Mouse (Mus musculus): Measurements from ENCODE around the gene Eif3f. TPM values are rescaled to one million over a fixed set of nuclear protein-coding genes. Genes with fewer than 3 reads are reported as not detected.

Eif3f gene
- polyA plus RNA-seq, 1 experiment from 2014 or later, result 78.4 TPM

GRCm38 (mm10) chr7:108944002-108944401 lies 9.8 kb downstream of the Eif3f start:
- peak; percentile 74 for ATAC-seq (ENCODE audit: low FRiP score)
- Histone ChIP-seq H3K27ac (no peak overlapping the region), H3K4me2 (no peak overlapping the region), H3K9ac (no peak overlapping the region), H3K4me3 (no peak overlapping the region), H3K27me3 (0 out of 2 replicates have a peak, but pooled peaks cover 3% of the 10 kb centered on the region), H3K9me3 (no peaks in the 10 kb centered on the region), H3K36me3 (peaks cover 63% of the 10 kb centered on the region), H3K4me1 (replicated peaks) (no peaks in the 10 kb centered on the region)
- 5% methylated on average over 2 of the region's 2 CpGs for WGBS

GRCm38 (mm10) chr7:108948611-108949010 lies 14.4 kb downstream of the Eif3f start:
- no peaks in the 10 kb centered on the region for H3K9me3 ChIP-seq
- peaks cover 42% of the 10 kb centered on the region for H3K27me3 ChIP-seq
- no peak for ATAC-seq (ENCODE audit: low FRiP score)
- no peak overlapping the region for H3K27ac ChIP-seq
- peaks cover 20% of the 10 kb centered on the region for H3K36me3 ChIP-seq
- no peak overlapping the region for H3K4me2 ChIP-seq
- no peak overlapping the region for H3K9ac ChIP-seq
- H3K4me3 ChIP-seq, result no peak overlapping the region
- H3K4me1 ChIP-seq (replicated peaks), result peaks cover 24% of the 10 kb centered on the region

DNA sequence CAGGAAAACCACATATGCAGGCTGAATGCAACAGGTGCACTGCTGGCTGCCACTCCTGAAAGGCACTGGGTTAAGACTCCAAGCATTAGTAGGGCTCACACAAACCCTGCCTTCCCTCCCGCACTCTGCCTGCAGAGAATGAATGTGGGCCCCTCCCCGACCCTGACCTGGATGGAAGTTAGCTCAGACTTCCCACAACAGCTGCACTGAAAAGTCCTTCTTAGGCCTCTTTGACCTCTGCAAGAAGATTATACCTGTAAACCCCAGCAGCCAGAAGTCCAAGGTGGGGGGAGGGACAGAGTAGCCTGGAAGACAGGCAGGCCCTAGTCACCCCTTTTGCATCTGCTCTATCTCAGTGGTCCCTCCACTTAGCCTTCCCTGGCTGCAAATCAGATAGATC lies 15.1 kb downstream of the Eif3f start:
- Histone ChIP-seq H3K4me2 (no peak overlapping the region), H3K27me3 (peaks cover 42% of the 10 kb centered on the region), H3K4me1 (replicated peaks) (peaks cover 24% of the 10 kb centered on the region), H3K36me3 (peaks cover 18% of the 10 kb centered on the region), H3K27ac (no peak overlapping the region), H3K9me3 (no peaks in the 10 kb centered on the region), H3K4me3 (no peak overlapping the region), H3K9ac (no peak overlapping the region)
- 37% methylated on average over 2 of the region's 2 CpGs for WGBS
- ATAC-seq (ENCODE audit: low FRiP score), result no peak

DNA sequence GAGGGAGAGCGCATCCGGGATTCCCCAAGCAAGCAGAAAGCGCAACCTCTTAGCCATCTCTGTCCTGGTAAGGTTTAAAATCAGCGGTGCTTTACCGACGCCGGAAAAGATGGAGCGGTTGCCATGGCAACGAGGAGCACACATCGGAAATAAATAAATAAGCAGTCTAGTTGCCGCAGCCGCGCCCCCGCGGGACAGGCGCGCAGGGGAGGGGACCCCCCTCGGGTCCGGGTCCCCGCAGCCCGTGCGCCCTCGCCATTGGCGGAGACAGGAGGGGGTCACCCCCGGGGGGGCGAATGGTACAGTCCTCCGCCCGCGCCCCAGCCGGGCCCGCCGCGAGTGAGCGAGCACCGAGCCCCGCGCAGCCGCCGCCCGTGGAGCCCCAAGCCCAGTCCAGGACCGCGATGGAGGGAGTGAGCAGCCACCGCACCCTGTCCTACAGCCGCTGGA lies 16.1 kb downstream of the Eif3f start, which contains the start of gene Tub:
TSS of gene Tub (plus strand) at position 27 of the 450 bp plus-strand sequence.
- H3K9ac ChIP-seq, result peak within 1 kb of the TSS; percentile 79
- H3K27me3 ChIP-seq, result peaks cover 42% of the 10 kb centered on the region
- peaks cover 24% of the 10 kb centered on the region for H3K4me1 ChIP-seq (replicated peaks)
- peak; percentile 89 for ATAC-seq (ENCODE audit: low FRiP score)
- H3K4me2 ChIP-seq, result peak within 1 kb of the TSS; percentile 87
- H3K27ac ChIP-seq, result peak within 1 kb of the TSS; percentile 76
- H3K4me3 ChIP-seq, result peak within 1 kb of the TSS; percentile 71
- peaks cover 10% of the 10 kb centered on the region for H3K36me3 ChIP-seq
- no peaks in the 10 kb centered on the region for H3K9me3 ChIP-seq
- WGBS, result under 1% methylated on average over 34 of the region's 44 CpGs

DNA sequence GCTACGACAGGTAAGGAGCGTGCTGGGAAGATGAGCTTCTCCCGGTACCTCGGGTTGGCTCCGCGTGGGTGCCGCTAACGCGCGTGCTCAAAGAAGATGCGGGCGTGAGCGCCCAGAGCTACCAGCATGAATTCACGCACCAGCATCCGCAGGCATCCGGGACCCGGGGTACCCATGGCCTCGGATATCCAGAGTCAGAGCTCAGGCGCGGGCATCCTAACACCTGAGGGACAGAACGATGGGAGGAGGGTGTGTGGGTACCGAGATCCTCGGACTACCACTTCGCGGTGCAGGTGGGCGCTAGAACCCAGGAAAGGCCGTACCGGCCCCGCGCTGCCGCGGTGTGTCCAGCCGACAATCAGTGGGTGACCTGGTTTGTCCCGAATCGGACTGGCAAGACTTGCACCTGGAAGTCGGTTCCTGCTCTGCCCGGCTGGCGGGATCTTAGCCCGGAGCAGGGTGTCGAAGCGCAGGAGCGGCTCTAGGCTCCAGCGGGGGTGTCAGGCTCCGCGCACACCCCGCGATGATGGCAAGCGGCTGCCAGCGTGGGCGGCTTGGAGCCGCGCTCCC lies 16.6 kb downstream of the Eif3f start:
- Histone ChIP-seq H3K9me3 (no peaks in the 10 kb centered on the region), H3K9ac (peak overlapping the region; percentile 79), H3K4me3 (peak overlapping the region; percentile 71), H3K27me3 (peaks cover 42% of the 10 kb centered on the region), H3K4me1 (replicated peaks) (peaks cover 24% of the 10 kb centered on the region), H3K4me2 (peak overlapping the region; percentile 87), H3K36me3 (peaks cover 5% of the 10 kb centered on the region), H3K27ac (peak overlapping the region; percentile 76)
- under 1% methylated on average over 52 of the region's 52 CpGs for WGBS
- peak; percentile 78 for ATAC-seq (ENCODE audit: low FRiP score)

DNA sequence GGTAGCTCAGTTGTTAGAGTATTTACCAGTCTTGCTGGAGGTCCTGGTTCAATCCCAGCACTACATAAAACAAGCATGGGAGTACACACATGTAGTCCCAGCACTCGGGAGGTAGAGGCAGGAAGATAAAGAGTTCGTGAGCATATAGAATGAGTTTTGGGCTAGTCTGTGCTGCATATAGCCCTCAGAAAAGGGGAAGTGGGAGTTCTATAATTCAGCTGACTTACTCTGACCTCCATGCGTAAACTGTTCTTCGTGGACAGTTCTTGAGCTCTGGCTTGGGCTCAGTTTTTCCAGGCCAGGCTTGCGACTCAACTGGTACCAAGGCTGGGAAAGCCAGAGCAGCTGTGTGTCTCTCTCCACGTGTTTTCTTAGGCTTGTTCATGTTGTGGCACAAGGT lies 18.6 kb downstream of the Eif3f start:
- Histone ChIP-seq H3K9ac (no peak overlapping the region), H3K9me3 (no peaks in the 10 kb centered on the region), H3K4me2 (no peak overlapping the region), H3K4me1 (replicated peaks) (peaks cover 24% of the 10 kb centered on the region), H3K27me3 (peaks cover 42% of the 10 kb centered on the region), H3K27ac (no peak overlapping the region), H3K4me3 (no peak overlapping the region), H3K36me3 (no peaks in the 10 kb centered on the region)
- no peak for ATAC-seq (ENCODE audit: low FRiP score)
- WGBS, result 87% methylated on average over 6 of the region's 6 CpGs

- Histone ChIP-seq H3K4me2 (no peak overlapping the region), H3K27ac (no peak overlapping the region), H3K4me3 (no peak overlapping the region), H3K4me1 (replicated peaks) (peaks cover 24% of the 10 kb centered on the region), H3K9ac (no peak overlapping the region), H3K36me3 (no peaks in the 10 kb centered on the region), H3K27me3 (peaks cover 37% of the 10 kb centered on the region), H3K9me3 (no peaks in the 10 kb centered on the region)
- 60% methylated on average over 4 of the region's 4 CpGs for WGBS
- no peak for ATAC-seq (ENCODE audit: low FRiP score)
Measured at GRCm38 (mm10) chr7:108954185-108954584, 20.0 kb downstream of the Eif3f start.

DNA sequence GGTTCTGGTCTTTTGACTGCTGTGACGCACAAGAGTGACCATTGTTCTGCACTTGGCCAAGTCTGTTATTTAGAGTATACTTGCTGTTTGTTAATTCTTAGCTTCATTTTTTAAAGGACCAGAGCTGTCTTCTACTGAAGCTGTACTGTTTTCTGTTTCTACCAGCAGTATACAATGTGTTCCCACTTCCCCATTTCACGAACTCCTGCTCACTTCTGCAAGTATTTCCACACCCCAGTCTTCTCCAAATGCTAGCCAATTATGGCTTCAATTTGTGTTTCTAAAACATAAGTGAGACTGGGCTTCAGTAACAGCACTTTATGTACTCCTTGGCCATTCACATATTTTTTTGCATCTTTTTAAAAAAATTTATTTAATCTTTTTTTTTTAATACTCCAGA lies 23.5 kb downstream of the Eif3f start:
- H3K4me2 ChIP-seq, result no peak overlapping the region
- H3K27me3 ChIP-seq, result peaks cover 7% of the 10 kb centered on the region
- H3K4me3 ChIP-seq, result no peak overlapping the region
- no peak overlapping the region for H3K27ac ChIP-seq
- no peak for ATAC-seq (ENCODE audit: low FRiP score)
- WGBS, result 83% methylated on average over 2 of the region's 2 CpGs
- no peak overlapping the region for H3K9ac ChIP-seq
- H3K4me1 ChIP-seq (replicated peaks), result no peaks in the 10 kb centered on the region
- no peaks in the 10 kb centered on the region for H3K36me3 ChIP-seq
- no peaks in the 10 kb centered on the region for H3K9me3 ChIP-seq

DNA sequence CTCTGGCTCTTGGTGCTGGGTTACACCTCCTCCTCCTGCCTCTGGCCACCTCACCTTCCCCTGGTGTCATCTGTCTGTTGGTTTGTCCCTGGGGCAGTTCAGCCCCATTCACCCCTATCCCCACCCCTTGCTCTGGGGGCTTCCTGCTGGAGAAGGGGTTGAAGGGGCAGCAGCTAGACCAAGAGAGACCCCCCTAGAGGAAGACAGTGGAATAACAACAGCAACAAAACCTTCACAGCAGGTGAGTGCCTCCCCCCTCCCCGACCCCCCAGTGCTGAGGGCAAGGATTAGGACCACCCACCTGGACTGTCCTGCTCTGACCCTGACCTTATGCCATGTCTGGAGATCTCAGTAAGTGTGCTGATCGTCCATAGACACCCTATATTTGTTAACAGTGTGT lies 31.8 kb downstream of the Eif3f start:
- Histone ChIP-seq H3K4me2 (no peak overlapping the region), H3K9ac (no peak overlapping the region), H3K9me3 (no peaks in the 10 kb centered on the region), H3K27me3 (peaks cover 17% of the 10 kb centered on the region), H3K4me1 (replicated peaks) (peaks cover 22% of the 10 kb centered on the region), H3K36me3 (no peaks in the 10 kb centered on the region), H3K27ac (no peak overlapping the region), H3K4me3 (no peak overlapping the region)
- no peak for ATAC-seq (ENCODE audit: low FRiP score)
- 41% methylated on average over 2 of the region's 2 CpGs for WGBS

- Histone ChIP-seq H3K36me3 (no peaks in the 10 kb centered on the region), H3K27ac (no peak overlapping the region), H3K4me1 (replicated peaks) (peaks cover 27% of the 10 kb centered on the region), H3K4me2 (no peak overlapping the region), H3K27me3 (peaks cover 19% of the 10 kb centered on the region), H3K4me3 (no peak overlapping the region), H3K9ac (peak overlapping the region; percentile 44; the same call in 1 of the 2 replicates), H3K9me3 (no peaks in the 10 kb centered on the region)
- ATAC-seq (ENCODE audit: low FRiP score), result peak; percentile 70
- WGBS, result 30% methylated on average over 7 of the region's 7 CpGs
Measured at GRCm38 (mm10) chr7:108966742-108967362, 32.6 kb downstream of the Eif3f start.

DNA sequence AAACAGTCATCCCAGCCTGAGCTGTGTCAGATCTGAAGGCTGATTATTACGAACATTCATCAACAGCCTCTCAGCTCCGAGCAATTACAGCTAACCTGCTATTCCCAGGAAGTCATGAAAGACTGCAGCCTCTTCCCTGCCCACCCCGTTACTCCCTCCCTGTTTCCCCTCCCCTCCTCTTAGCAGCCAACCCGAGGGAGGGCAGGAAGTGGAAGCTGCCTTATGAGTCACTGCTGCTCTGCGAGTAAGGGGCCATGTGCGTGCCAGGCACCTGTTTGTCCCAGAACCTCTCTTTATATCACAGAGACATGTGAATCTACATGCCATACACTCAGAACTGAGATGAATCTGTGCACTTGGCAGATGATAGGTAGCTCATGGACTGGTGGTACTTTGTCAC lies 34.0 kb downstream of the Eif3f start:
- H3K27me3 ChIP-seq, result peaks cover 19% of the 10 kb centered on the region
- no peak overlapping the region for H3K4me2 ChIP-seq
- no peak overlapping the region for H3K27ac ChIP-seq
- no peaks in the 10 kb centered on the region for H3K9me3 ChIP-seq
- no peaks in the 10 kb centered on the region for H3K36me3 ChIP-seq
- WGBS, result 43% methylated on average over 6 of the region's 6 CpGs
- ATAC-seq (ENCODE audit: low FRiP score), result no peak
- no peak overlapping the region for H3K4me3 ChIP-seq
- H3K4me1 ChIP-seq (replicated peaks), result peaks cover 37% of the 10 kb centered on the region
- no peak overlapping the region for H3K9ac ChIP-seq

DNA sequence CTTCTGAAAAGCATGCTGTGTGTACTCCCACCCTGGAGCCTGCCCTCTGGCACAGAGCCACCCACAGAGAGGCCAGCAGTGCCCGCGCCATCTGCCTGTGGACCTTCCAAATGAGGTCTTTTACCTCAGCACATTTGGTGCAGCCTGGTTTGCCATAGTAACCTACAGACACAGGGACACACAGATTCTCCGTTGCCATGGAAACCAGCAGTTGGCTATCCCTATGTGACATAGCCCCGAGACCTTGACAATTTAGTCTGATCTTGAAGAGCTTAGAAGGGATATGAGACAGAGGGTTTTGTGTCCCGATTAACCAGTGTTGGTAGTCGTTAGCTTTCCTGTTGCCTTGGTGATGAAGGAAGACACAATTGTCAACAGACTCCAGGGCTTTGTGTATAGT lies 38.1 kb downstream of the Eif3f start:
- H3K9ac ChIP-seq, result no peak overlapping the region
- 28% methylated on average over 6 of the region's 6 CpGs for WGBS
- H3K36me3 ChIP-seq, result no peaks in the 10 kb centered on the region
- peak overlapping the region; percentile 17; the same call in 1 of the 2 replicates for H3K4me2 ChIP-seq
- peaks cover 24% of the 10 kb centered on the region for H3K4me1 ChIP-seq (replicated peaks)
- ATAC-seq (ENCODE audit: low FRiP score), result peak; percentile 85
- no peak overlapping the region for H3K4me3 ChIP-seq
- H3K27me3 ChIP-seq, result peaks cover 19% of the 10 kb centered on the region
- peak overlapping the region; percentile 65 for H3K27ac ChIP-seq
- H3K9me3 ChIP-seq, result no peaks in the 10 kb centered on the region

Measured in hindbrain, embryonic 13.5 days (tissue).